Mouse (Mus musculus) kidney, embryonic 14.5 days (tissue): Measurements from ENCODE around the gene Fbxo39. TPM values are rescaled to one million over a fixed set of nuclear protein-coding genes. Genes with fewer than 3 reads are reported as not detected.

Source experiments
- ATAC-seq: fragments of 200-750 bp; cut with Nextera tagmentation; 2 replicates; pipeline ENCODE4 v1.8.0; 2017; ENCODE audit warnings: moderate number of reproducible peaks, mild to moderate bottlenecking, moderate TSS enrichment, moderate library complexity; ENCODE audit not compliant: low FRiP score, low TSS enrichment
- H3K27ac ChIP-seq: fragments of 300-500 bp; sonication (generic); 2 replicates; pipeline ENCODE4 v1.5.1; 2014; ENCODE audit warnings: low read depth, mild to moderate bottlenecking, low read length, moderate library complexity, mixed read lengths
- H3K27me3 ChIP-seq: fragments of 300-500 bp; sonication (generic); 2 replicates; pipeline ENCODE4 v1.6.1; 2014; ENCODE audit warnings: mild to moderate bottlenecking, low read length; ENCODE audit not compliant: control insufficient read depth, insufficient read depth
- H3K36me3 ChIP-seq: fragments of 300-500 bp; sonication (generic); 2 replicates; pipeline ENCODE4 v1.6.1; 2014; ENCODE audit warnings: low read length, mixed read lengths; ENCODE audit not compliant: control insufficient read depth, insufficient read depth
- H3K4me1 ChIP-seq: fragments of 300-500 bp; sonication (generic); 2 replicates; pipeline ENCODE4 v1.6.1; 2014; ENCODE audit warnings: low read length, mixed read lengths; ENCODE audit not compliant: control insufficient read depth, insufficient read depth
- H3K4me2 ChIP-seq: fragments of 300-500 bp; sonication (generic); replicated peaks from 2 replicates; pipeline ENCODE4 v1.6.1; 2014; ENCODE audit warnings: low read depth, mild to moderate bottlenecking, low read length
- H3K4me3 ChIP-seq: fragments of 300-500 bp; sonication (generic); 2 replicates; pipeline ENCODE4 v1.5.1; 2014; ENCODE audit warnings: mild to moderate bottlenecking, low read length
- H3K9ac ChIP-seq: fragments of 300-500 bp; sonication (generic); 2 replicates; pipeline ENCODE4 v1.6.1; 2014; ENCODE audit warnings: low read depth, mild to moderate bottlenecking, low read length, moderate library complexity
- H3K9me3 ChIP-seq: fragments of 300-500 bp; sonication (generic); 2 replicates; pipeline ENCODE4 v1.6.1; 2016; ENCODE audit warnings: low read length; ENCODE audit not compliant: control insufficient read depth
- WGBS: fragments of 180-500 bp; shearing (Covaris S2); extraction: QIAGEN DNeasy Blood & Tissue Kit; methylation state at CpG from one replicate; pipeline ENCODE4 v1.1.7; 2014; 5-methylcytosine and 5-hydroxymethylcytosine counted together
- polyA plus RNA-seq: library from polyadenylated mRNA; unstranded; fragments of >200 nt; fragmentation: Nextera tagmentation; extraction: Ambion mirVana; gene quantifications from 2 replicates; pipeline ENCODE4 v1.2.1, GENCODE M21; 2014

Fbxo39 gene
- polyA plus RNA-seq, 1 experiment from 2014 or later = not detected

DNA sequence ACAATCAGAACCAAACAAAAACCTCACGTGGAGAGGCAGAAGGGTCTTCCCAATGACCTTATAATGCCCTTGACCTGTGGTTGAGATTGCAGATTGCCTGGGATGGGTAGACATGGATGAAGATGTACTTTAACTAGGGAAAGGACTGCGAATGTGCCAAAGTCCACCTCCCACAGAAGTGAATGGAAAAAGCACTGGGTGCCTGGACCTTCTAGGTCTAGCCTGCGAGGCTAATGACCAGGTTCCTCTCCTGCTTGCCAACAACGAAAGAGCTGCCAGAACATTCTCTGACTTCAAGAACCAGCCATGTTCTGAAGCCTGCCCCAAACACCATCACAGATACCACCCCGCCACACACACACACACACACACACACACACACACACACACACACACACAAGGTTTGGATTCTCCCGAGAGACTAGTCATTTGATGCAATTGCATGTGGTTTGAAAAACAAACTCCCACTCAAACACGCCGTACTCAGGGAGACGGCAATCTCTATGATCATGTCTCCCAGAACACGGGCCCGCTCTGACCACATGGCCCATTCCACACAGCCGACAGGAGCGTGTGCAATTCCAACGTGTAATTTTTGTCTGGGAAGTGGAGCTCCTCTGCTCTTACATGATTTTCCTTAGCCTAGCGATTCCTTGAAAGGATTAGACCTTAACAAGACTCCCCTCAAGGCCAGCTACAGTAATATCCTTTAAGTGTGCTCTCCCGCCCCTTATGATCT, 30.6 kb upstream of the Fbxo39 start:
- Histone ChIP-seq H3K4me1 (no peaks in the 10 kb centered on the region), H3K27ac (no peak overlapping the region), H3K27me3 (no peaks in the 10 kb centered on the region), H3K4me3 (no peak overlapping the region), H3K4me2 (no peak overlapping the region), H3K9ac (no peak overlapping the region), H3K9me3 (no peaks in the 10 kb centered on the region), H3K36me3 (no peaks in the 10 kb centered on the region)
- no peak for ATAC-seq
- WGBS = 80% methylated on average over 16 of the region's 16 CpGs

DNA sequence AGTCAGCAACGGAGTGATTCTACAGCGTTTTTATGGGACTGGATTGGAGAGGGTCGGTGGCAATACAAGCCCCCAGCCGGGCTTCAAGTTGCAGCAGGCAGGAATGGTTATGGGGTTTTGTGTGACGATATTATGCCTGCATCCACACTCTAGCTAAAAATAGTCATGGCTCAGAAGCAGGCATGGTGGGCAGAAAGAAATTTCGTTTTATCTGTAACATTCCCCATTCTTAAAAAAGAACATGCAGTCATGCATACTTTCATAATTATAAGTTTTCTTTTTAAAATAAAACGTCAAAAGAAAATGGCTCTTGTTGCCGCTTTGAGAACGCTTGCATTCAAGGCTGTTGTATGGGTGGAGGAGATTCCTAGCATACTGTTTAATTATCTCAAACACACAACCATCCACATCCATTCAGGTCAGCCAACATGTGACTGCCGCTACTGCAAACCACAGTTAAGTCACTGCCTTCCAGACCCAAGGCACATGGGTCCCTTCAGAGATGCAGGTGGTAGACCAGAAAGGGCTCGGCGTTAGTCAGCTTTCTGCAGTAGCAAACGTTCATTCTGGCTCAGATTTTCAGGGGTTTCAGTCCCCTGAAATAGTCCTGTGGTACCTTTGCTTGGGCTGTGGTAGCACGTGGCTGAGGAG, 29.6 kb upstream of the Fbxo39 start:
- no peak overlapping the region for H3K4me2 ChIP-seq
- 82% methylated on average over 14 of the region's 14 CpGs for WGBS
- no peak overlapping the region for H3K9ac ChIP-seq
- no peak for ATAC-seq
- no peak overlapping the region for H3K4me3 ChIP-seq
- H3K27me3 ChIP-seq = no peaks in the 10 kb centered on the region
- H3K4me1 ChIP-seq = no peaks in the 10 kb centered on the region
- H3K36me3 ChIP-seq = no peaks in the 10 kb centered on the region
- no peaks in the 10 kb centered on the region for H3K9me3 ChIP-seq
- no peak overlapping the region for H3K27ac ChIP-seq

DNA sequence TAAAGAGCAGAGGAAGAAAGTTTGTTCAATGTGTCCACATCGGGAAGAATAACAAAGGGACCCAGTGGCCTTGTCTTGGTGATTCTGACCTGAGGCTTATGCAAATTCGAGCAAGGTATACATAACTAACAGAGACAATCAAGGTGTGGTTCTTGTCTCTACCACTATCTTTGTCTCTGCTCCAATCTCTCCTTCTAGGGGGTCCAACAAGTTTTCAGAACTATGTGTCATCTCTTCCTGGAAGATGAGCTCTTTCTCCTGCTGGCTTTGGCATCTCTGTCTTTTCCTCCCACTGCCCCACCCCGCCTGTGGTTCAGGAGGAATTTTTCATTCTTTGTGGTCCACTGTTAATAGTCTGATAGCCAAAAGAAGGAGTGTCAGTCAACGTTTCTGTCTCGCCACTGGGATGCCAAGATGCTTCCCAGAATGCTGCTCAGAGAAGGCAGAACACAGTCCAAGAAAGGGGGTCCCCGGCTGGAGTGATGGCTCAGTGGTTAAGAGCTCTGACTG, 28.2 kb upstream of the Fbxo39 start:
- H3K9me3 ChIP-seq = no peaks in the 10 kb centered on the region
- no peak overlapping the region for H3K9ac ChIP-seq
- H3K27me3 ChIP-seq = no peaks in the 10 kb centered on the region
- H3K4me1 ChIP-seq = no peaks in the 10 kb centered on the region
- WGBS = 78% methylated on average over 6 of the region's 6 CpGs
- ATAC-seq = no peak
- H3K4me3 ChIP-seq = no peak overlapping the region
- no peak overlapping the region for H3K27ac ChIP-seq
- H3K36me3 ChIP-seq = no peaks in the 10 kb centered on the region
- no peak overlapping the region for H3K4me2 ChIP-seq

DNA sequence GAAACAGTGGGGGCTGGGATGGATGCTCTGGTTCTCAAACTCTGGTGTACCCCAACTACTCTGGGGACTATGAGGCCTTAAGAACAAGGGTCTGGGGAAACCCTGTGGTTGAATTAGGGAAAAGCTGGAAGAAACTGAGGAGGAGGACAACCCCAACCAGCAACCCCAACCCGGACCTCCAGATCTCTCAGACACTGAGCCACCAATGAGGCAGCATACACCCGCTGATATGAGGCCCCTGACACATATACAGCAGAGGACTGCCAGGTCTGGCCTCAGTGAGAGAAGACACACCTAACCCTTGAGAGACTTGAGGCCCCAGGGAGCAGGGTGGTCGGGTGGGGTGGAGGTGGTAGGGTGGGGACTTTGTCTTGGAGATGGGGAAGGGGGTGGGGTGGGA, 27.6 kb upstream of the Fbxo39 start:
- no peaks in the 10 kb centered on the region for H3K36me3 ChIP-seq
- no peak overlapping the region for H3K4me2 ChIP-seq
- H3K27me3 ChIP-seq = no peaks in the 10 kb centered on the region
- H3K9me3 ChIP-seq = no peaks in the 10 kb centered on the region
- no peak overlapping the region for H3K27ac ChIP-seq
- H3K9ac ChIP-seq = no peak overlapping the region
- 90% methylated on average over 3 of the region's 3 CpGs for WGBS
- no peak for ATAC-seq
- H3K4me1 ChIP-seq = no peaks in the 10 kb centered on the region
- H3K4me3 ChIP-seq = no peak overlapping the region

DNA sequence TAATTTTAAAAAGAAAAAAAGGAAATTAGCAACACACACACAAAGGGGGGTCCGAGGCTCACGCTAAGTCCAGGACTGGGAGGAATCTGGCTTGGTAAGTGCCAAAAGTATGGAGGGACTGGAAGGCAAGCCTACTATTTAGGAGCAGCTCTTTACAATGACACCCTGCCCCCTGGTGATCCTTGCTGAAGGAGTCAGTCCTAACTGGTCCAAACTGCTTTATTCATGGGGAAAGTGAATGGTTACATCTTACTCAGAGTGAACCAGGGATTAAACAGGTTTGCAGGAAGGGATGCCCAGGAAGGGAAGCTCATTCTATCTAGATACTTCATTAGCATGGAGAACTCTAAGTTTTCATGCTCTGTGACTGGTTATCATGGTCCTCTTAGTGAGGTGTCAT, 27.1 kb upstream of the Fbxo39 start:
- H3K36me3 ChIP-seq = no peaks in the 10 kb centered on the region
- H3K9me3 ChIP-seq = no peaks in the 10 kb centered on the region
- no peak for ATAC-seq
- 94% methylated on average over 2 of the region's 2 CpGs for WGBS
- no peak overlapping the region for H3K9ac ChIP-seq
- no peaks in the 10 kb centered on the region for H3K27me3 ChIP-seq
- H3K27ac ChIP-seq = no peak overlapping the region
- H3K4me3 ChIP-seq = no peak overlapping the region
- H3K4me1 ChIP-seq = no peaks in the 10 kb centered on the region
- no peak overlapping the region for H3K4me2 ChIP-seq

DNA sequence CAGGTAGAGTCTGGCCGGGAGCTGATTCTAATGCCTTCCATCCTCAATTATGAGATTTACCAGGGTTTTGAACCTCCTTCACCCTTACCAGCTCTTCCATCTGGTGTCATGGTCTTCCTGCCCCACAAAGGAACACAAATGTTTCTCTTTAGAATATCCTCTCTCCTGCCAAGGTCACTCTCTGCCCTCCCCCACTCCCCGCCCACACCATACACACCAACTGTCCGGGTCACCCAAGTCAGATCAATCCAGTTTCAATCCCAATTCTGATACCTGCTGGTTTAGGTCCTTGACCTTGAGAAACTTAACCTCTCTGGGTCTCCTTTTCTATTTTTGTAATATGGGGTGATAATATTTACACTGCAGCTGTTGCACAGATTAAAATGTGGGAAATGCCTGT, 26.7 kb upstream of the Fbxo39 start:
- no peak overlapping the region for H3K4me2 ChIP-seq
- no peak overlapping the region for H3K9ac ChIP-seq
- no peak overlapping the region for H3K4me3 ChIP-seq
- H3K36me3 ChIP-seq = no peaks in the 10 kb centered on the region
- H3K27me3 ChIP-seq = no peaks in the 10 kb centered on the region
- WGBS = 90% methylated on average over 3 of the region's 3 CpGs
- H3K9me3 ChIP-seq = no peaks in the 10 kb centered on the region
- ATAC-seq = no peak
- no peaks in the 10 kb centered on the region for H3K4me1 ChIP-seq
- H3K27ac ChIP-seq = no peak overlapping the region

DNA sequence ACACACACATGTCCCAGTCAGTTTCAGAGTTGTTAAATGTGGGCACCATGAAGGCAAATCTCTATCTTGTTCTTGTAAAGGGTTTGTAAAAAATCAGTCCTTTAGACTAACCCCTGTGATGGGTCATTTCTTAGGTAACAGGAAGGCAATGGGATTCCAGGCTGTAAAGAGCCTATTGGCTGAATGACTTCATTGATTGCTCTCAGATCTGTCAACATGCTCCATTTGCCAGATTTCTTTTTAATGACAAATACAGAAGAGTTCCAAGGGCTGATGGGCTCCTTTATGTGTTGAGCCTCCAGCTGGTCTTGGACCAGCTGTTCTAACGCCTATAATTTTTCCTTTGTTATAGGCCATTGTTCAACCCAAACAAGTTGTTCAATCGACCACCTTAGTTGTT, 21.1 kb upstream of the Fbxo39 start:
- ATAC-seq = no peak
- H3K4me2 ChIP-seq = no peak overlapping the region
- no peak overlapping the region for H3K27ac ChIP-seq
- 87% methylated on average over 2 of the region's 2 CpGs for WGBS
- no peak overlapping the region for H3K4me3 ChIP-seq
- no peak overlapping the region for H3K9ac ChIP-seq
- no peaks in the 10 kb centered on the region for H3K36me3 ChIP-seq
- H3K27me3 ChIP-seq = no peaks in the 10 kb centered on the region
- no peaks in the 10 kb centered on the region for H3K4me1 ChIP-seq
- no peaks in the 10 kb centered on the region for H3K9me3 ChIP-seq

DNA sequence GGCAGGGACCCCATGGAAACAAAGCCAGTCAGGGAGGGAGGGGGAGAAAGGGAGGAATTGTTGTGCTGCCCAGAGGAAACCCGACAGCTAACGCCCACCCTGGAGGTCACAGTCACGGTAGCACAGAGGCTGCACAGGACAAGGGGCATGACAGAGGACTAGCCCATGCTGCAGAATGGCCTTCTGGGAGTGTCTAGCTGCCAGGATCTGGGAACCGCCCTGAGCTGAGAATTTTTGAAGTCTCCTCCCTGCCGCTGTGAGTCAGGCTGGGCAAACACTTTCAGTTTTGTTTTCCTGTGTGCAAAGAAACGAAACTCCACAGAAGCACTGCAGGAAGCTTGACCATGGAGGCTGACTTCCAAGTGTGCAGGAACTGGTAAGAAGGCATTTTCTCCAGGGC, 12.9 kb upstream of the Fbxo39 start, which contains the start of gene Xaf1:
Xaf1 (plus strand) TSS at position 296 of the 400 bp plus-strand sequence.
- 0 out of 2 replicates have a peak, but pooled peaks have one; percentile 72 for ATAC-seq
- 11% methylated on average over 6 of the region's 6 CpGs for WGBS
- H3K27me3 ChIP-seq = no peaks in the 10 kb centered on the region
- 0 out of 2 replicates have a peak, but pooled peaks cover 4% of the 10 kb centered on the region for H3K9me3 ChIP-seq
- no peak within 1 kb of the TSS for H3K27ac ChIP-seq
- H3K4me2 ChIP-seq = peak within 1 kb of the TSS; percentile 24; the same call in 1 of the 2 replicates
- H3K9ac ChIP-seq = no peak within 1 kb of the TSS
- peaks cover 9% of the 10 kb centered on the region; the same call in 1 of the 2 replicates for H3K4me1 ChIP-seq
- no peaks in the 10 kb centered on the region for H3K36me3 ChIP-seq
- H3K4me3 ChIP-seq = peak within 1 kb of the TSS; percentile 15

DNA sequence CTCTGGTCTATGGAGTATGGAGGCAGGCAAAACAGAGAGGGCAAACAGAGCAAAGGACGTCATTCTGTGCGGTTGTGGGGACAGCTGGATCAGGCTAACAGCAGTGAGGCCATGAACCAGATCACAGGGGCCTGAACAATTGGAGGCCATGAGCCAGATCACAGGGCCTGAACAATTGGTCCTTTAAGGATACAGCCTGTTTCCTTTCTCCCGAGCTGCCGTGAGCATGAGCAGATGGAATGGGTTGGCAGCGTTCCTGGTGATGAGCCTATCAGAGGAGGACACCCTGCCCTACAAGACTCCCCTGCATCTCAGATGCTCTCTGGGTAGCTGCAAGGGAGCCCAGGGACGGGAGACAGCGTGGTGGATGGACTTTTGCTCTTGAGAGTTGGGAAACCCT, 12.0 kb upstream of the Fbxo39 start:
- Histone ChIP-seq H3K4me3 (no peak overlapping the region), H3K9me3 (0 out of 2 replicates have a peak, but pooled peaks cover 4% of the 10 kb centered on the region), H3K36me3 (no peaks in the 10 kb centered on the region), H3K27me3 (no peaks in the 10 kb centered on the region), H3K9ac (no peak overlapping the region), H3K4me2 (no peak overlapping the region), H3K27ac (no peak overlapping the region), H3K4me1 (peaks cover 9% of the 10 kb centered on the region; the same call in 1 of the 2 replicates)
- no peak for ATAC-seq
- 82% methylated on average over 7 of the region's 7 CpGs for WGBS
